Mouse (Mus musculus) embryonic facial prominence, embryonic 10.5 days (tissue): ENCODE measurements around the gene Large2. TPM values are rescaled to one million over a fixed set of nuclear protein-coding genes. Genes with fewer than 3 reads are reported as not detected.

ENCODE experiments used
- DNase-seq: peaks from one replicate; pipeline ENCODE4 v3.0.0-alpha.2; 2017; ENCODE audit warnings: low spot score
- H3K27ac ChIP-seq: fragments of 300-500 bp; sonication (generic); replicated peaks from 2 replicates; pipeline ENCODE4 v1.5.1; 2016; ENCODE audit warnings: mild to moderate bottlenecking
- H3K27me3 ChIP-seq: fragments of 300-500 bp; sonication (generic); replicated peaks from 2 replicates; pipeline ENCODE4 v1.6.1; 2016; ENCODE audit warnings: low read depth, mild to moderate bottlenecking; ENCODE audit not compliant: poor library complexity, severe bottlenecking
- H3K36me3 ChIP-seq: fragments of 300-500 bp; sonication (generic); replicated peaks from 2 replicates; pipeline ENCODE4 v1.6.1; 2016; ENCODE audit warnings: mild to moderate bottlenecking, moderate library complexity
- H3K4me1 ChIP-seq: fragments of 300-500 bp; sonication (generic); 2 replicates; pipeline ENCODE4 v1.6.1; 2016
- H3K4me3 ChIP-seq: fragments of 300-500 bp; sonication (generic); 2 replicates; pipeline ENCODE4 v1.5.1; 2016; ENCODE audit warnings: mild to moderate bottlenecking, moderate library complexity
- H3K9me3 ChIP-seq: fragments of 300-500 bp; sonication (generic); 2 replicates; pipeline ENCODE4 v1.6.1; 2016; ENCODE audit warnings: mild to moderate bottlenecking
- WGBS: fragments of 180-500 bp; shearing (Covaris S2); methylation state at CpG from one replicate; pipeline ENCODE4 v1.1.7; 2016; 5-methylcytosine and 5-hydroxymethylcytosine counted together
- polyA plus RNA-seq: library from polyadenylated mRNA; unstranded; fragments of >200 nt; fragmentation: Nextera tagmentation; extraction: Ambion mirVana; gene quantifications from 2 replicates; pipeline ENCODE4 v1.2.1, GENCODE M21; 2016

The Large2 gene
- polyA plus RNA-seq, 1 experiment from 2014 or later = 10.2 TPM

- H3K27ac ChIP-seq = no peak overlapping the region
- peaks cover 82% of the 10 kb centered on the region for H3K36me3 ChIP-seq
- H3K4me1 ChIP-seq = peaks cover 9% of the 10 kb centered on the region
- no peaks in the 10 kb centered on the region for H3K27me3 ChIP-seq
- WGBS = 93% methylated on average over 6 of the region's 6 CpGs
- H3K9me3 ChIP-seq = no peaks in the 10 kb centered on the region
- no peak for DNase-seq
- H3K4me3 ChIP-seq = no peak overlapping the region
These were observed 12.0 kb downstream of the Large2 start for GRCm38 (mm10) chr2:92362571-92363228.

GRCm38 (mm10) chr2:92361795-92362194 lies 12.9 kb downstream of the Large2 start:
- no peaks in the 10 kb centered on the region for H3K27me3 ChIP-seq
- no peak overlapping the region for H3K4me3 ChIP-seq
- no peak overlapping the region for H3K27ac ChIP-seq
- H3K36me3 ChIP-seq = peaks cover 91% of the 10 kb centered on the region
- no peaks in the 10 kb centered on the region for H3K4me1 ChIP-seq
- DNase-seq = no peak
- no peaks in the 10 kb centered on the region for H3K9me3 ChIP-seq
- WGBS = 86% methylated on average over 8 of the region's 8 CpGs

- Histone ChIP-seq H3K36me3 (peaks cover 93% of the 10 kb centered on the region), H3K27ac (no peak overlapping the region), H3K9me3 (no peaks in the 10 kb centered on the region), H3K4me3 (no peak overlapping the region), H3K27me3 (no peaks in the 10 kb centered on the region), H3K4me1 (no peaks in the 10 kb centered on the region)
- DNase-seq = peak; percentile 46
- 22% methylated on average over 12 of the region's 12 CpGs for whole genome bisulfite sequencing
These were observed 13.8 kb downstream of the Large2 start for GRCm38 (mm10) chr2:92360893-92361292.

GRCm38 (mm10) chr2:92360186-92360823 lies 14.4 kb downstream of the Large2 start:
- 66% methylated on average over 25 of the region's 25 CpGs for WGBS
- Histone ChIP-seq H3K4me3 (no peak overlapping the region), H3K27me3 (no peaks in the 10 kb centered on the region), H3K27ac (no peak overlapping the region), H3K36me3 (peaks cover 93% of the 10 kb centered on the region), H3K4me1 (no peaks in the 10 kb centered on the region), H3K9me3 (no peaks in the 10 kb centered on the region)
- no peak for DNase-seq

GRCm38 (mm10) chr2:92359301-92359700 lies 15.4 kb downstream of the Large2 start:
- 85% methylated on average over 2 of the region's 2 CpGs for WGBS
- Histone ChIP-seq H3K9me3 (no peaks in the 10 kb centered on the region), H3K27me3 (no peaks in the 10 kb centered on the region), H3K36me3 (peaks cover 91% of the 10 kb centered on the region), H3K4me3 (no peak overlapping the region), H3K27ac (no peak overlapping the region), H3K4me1 (no peaks in the 10 kb centered on the region)
- DNase-seq = peak; percentile 4

- WGBS = 60% methylated on average over 6 of the region's 6 CpGs
- Histone ChIP-seq H3K4me3 (no peak overlapping the region), H3K4me1 (peaks cover 17% of the 10 kb centered on the region), H3K27me3 (no peaks in the 10 kb centered on the region), H3K9me3 (no peaks in the 10 kb centered on the region), H3K36me3 (peaks cover 93% of the 10 kb centered on the region), H3K27ac (no peak overlapping the region)
- no peak for DNase-seq
These were observed 20.4 kb downstream of the Large2 start for GRCm38 (mm10) chr2:92354224-92354623.

GRCm38 (mm10) chr2:92353402-92353801 lies 21.3 kb downstream of the Large2 start:
- WGBS = 60% methylated on average over 5 of the region's 5 CpGs
- H3K27me3 ChIP-seq = no peaks in the 10 kb centered on the region
- no peaks in the 10 kb centered on the region for H3K9me3 ChIP-seq
- H3K27ac ChIP-seq = no peak overlapping the region
- peak; percentile 6 for DNase-seq
- no peak overlapping the region for H3K4me3 ChIP-seq
- peaks cover 93% of the 10 kb centered on the region for H3K36me3 ChIP-seq
- peaks cover 21% of the 10 kb centered on the region for H3K4me1 ChIP-seq

GRCm38 (mm10) chr2:92350686-92351085 lies 24.0 kb downstream of the Large2 start:
- Histone ChIP-seq H3K4me1 (peaks cover 21% of the 10 kb centered on the region), H3K9me3 (no peaks in the 10 kb centered on the region), H3K27me3 (no peaks in the 10 kb centered on the region), H3K27ac (no peak overlapping the region), H3K36me3 (peaks cover 93% of the 10 kb centered on the region), H3K4me3 (no peak overlapping the region)
- no peak for DNase-seq
- WGBS = 65% methylated on average over 5 of the region's 5 CpGs

- WGBS = 53% methylated on average over 6 of the region's 6 CpGs
- H3K9me3 ChIP-seq = no peaks in the 10 kb centered on the region
- H3K4me3 ChIP-seq = no peak overlapping the region
- peaks cover 21% of the 10 kb centered on the region for H3K4me1 ChIP-seq
- no peaks in the 10 kb centered on the region for H3K27me3 ChIP-seq
- peaks cover 93% of the 10 kb centered on the region for H3K36me3 ChIP-seq
- no peak for DNase-seq
- no peak overlapping the region for H3K27ac ChIP-seq
These were observed 24.9 kb downstream of the Large2 start for GRCm38 (mm10) chr2:92349589-92350425.

- Histone ChIP-seq H3K36me3 (peaks cover 88% of the 10 kb centered on the region), H3K9me3 (no peaks in the 10 kb centered on the region)
- 85% methylated on average over 2 of the region's 2 CpGs for WGBS
These were observed 27.5 kb downstream of the Large2 start for GRCm38 (mm10) chr2:92347191-92347590.

GRCm38 (mm10) chr2:92342418-92342817 lies 32.3 kb downstream of the Large2 start:
- Histone ChIP-seq H3K4me1 (no peaks in the 10 kb centered on the region), H3K27me3 (no peaks in the 10 kb centered on the region), H3K36me3 (peaks cover 78% of the 10 kb centered on the region), H3K27ac (no peak overlapping the region), H3K4me3 (no peak overlapping the region), H3K9me3 (no peaks in the 10 kb centered on the region)
- DNase-seq = no peak

More at GRCm38 (mm10) chr2:92347191-92347590, 27.5 kb downstream of the Large2 start:
- H3K4me3 ChIP-seq = no peak overlapping the region
- DNase-seq = no peak
- no peaks in the 10 kb centered on the region for H3K27me3 ChIP-seq
- peaks cover 15% of the 10 kb centered on the region for H3K4me1 ChIP-seq
- no peak overlapping the region for H3K27ac ChIP-seq

- Histone ChIP-seq H3K4me1 (no peaks in the 10 kb centered on the region), H3K4me3 (no peak overlapping the region), H3K27me3 (no peaks in the 10 kb centered on the region), H3K36me3 (peaks cover 88% of the 10 kb centered on the region), H3K27ac (no peak overlapping the region), H3K9me3 (no peaks in the 10 kb centered on the region)
- no peak for DNase-seq
- WGBS = 94% methylated on average over 2 of the region's 2 CpGs
These were observed 42.8 kb downstream of the Large2 start for GRCm38 (mm10) chr2:92331871-92332270.
